Mouse (Mus musculus) neural tube, embryonic 12.5 days (tissue): ENCODE results near the gene Sos1. TPM values are rescaled to one million over a fixed set of nuclear protein-coding genes. Genes with fewer than 3 reads are reported as not detected.

Experiments used
- ATAC-seq: fragments of 200-750 bp; cut with Nextera tagmentation; 2 replicates; pipeline ENCODE4 v1.8.0; 2017; ENCODE audit warnings: low read depth, mild to moderate bottlenecking, moderate TSS enrichment, moderate library complexity; ENCODE audit not compliant: low FRiP score
- H3K27ac ChIP-seq: fragments of 300-500 bp; sonication (generic); 2 replicates; pipeline ENCODE4 v1.5.1; 2016
- H3K27me3 ChIP-seq: fragments of 300-500 bp; sonication (generic); replicated peaks from 2 replicates; pipeline ENCODE4 v1.6.1; 2016; ENCODE audit warnings: mild to moderate bottlenecking
- H3K36me3 ChIP-seq: fragments of 300-500 bp; sonication (generic); 2 replicates; pipeline ENCODE4 v1.6.1; 2016; ENCODE audit warnings: mild to moderate bottlenecking
- H3K4me1 ChIP-seq: fragments of 300-500 bp; sonication (generic); 2 replicates; pipeline ENCODE4 v1.6.1; 2016
- H3K4me2 ChIP-seq: fragments of 300-500 bp; sonication (generic); replicated peaks from 2 replicates; pipeline ENCODE4 v1.6.1; 2016; ENCODE audit warnings: mild to moderate bottlenecking
- H3K4me3 ChIP-seq: fragments of 300-500 bp; sonication (generic); 2 replicates; pipeline ENCODE4 v1.5.1; 2016
- H3K9ac ChIP-seq: fragments of 300-500 bp; sonication (generic); 2 replicates; pipeline ENCODE4 v1.6.1; 2016; ENCODE audit warnings: mild to moderate bottlenecking
- H3K9me3 ChIP-seq: fragments of 300-500 bp; sonication (generic); 2 replicates; pipeline ENCODE4 v1.6.1; 2016; ENCODE audit warnings: mild to moderate bottlenecking
- WGBS: fragments of 180-500 bp; shearing (Covaris S2); methylation state at CpG from one replicate; pipeline ENCODE4 v1.1.7; 2016; 5-methylcytosine and 5-hydroxymethylcytosine counted together
- polyA plus RNA-seq: library from polyadenylated mRNA; unstranded; fragments of >200 nt; fragmentation: Nextera tagmentation; extraction: Ambion mirVana; gene quantifications from 2 replicates; pipeline ENCODE4 v1.2.1, GENCODE M21; 2016

Gene Sos1
- polyA plus RNA-seq, 1 experiment from 2014 or later, result 8.5 TPM

DNA sequence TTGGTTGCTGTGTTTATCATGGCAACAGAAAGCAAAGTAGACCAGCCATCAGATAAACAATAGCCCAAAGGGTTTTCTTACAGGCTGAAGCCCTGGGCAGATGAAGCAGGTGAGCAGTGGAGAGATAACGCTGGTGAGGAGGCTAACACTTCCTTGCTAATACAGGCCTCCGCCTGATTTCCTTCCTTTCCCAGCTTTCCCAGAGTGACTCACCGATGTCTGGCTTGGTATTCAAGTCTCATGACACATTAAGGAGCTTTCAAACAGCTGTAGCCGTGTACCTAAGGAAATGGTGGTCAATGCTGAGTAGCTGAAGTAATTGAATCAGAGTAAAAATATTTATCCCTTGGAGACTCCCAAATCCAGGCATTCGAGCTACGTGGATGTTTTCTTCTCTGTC lies 25.5 kb upstream of the Sos1 start:
- Histone ChIP-seq H3K4me1 (no peaks in the 10 kb centered on the region), H3K4me2 (no peak overlapping the region), H3K27me3 (no peaks in the 10 kb centered on the region), H3K4me3 (no peak overlapping the region), H3K9ac (no peak overlapping the region), H3K36me3 (no peaks in the 10 kb centered on the region), H3K9me3 (no peaks in the 10 kb centered on the region), H3K27ac (no peak overlapping the region)
- WGBS, result 91% methylated on average over 6 of the region's 6 CpGs
- no peak for ATAC-seq

DNA sequence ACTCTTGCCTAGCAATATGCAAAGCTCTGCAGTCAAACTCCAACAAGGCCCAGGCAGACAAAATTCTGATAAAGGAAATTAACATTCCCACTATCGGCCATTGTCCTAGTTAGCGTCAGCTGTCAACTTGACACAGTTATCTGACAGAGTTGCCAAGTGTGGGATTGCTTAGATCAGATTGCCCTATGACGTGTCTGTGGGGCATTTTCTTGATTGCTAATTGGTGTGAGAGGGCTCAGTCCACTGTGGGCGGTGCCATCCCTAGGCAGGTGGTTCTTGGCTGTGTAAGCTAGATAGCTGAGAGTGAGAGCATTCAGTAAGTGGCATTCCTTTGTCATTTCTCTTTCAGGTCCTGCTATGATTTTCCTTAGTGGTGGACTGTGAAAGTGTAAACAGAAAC lies 25.1 kb upstream of the Sos1 start:
- Histone ChIP-seq H3K27me3 (no peaks in the 10 kb centered on the region), H3K4me2 (no peak overlapping the region), H3K4me3 (no peak overlapping the region), H3K4me1 (no peaks in the 10 kb centered on the region), H3K9me3 (no peaks in the 10 kb centered on the region), H3K27ac (no peak overlapping the region), H3K9ac (no peak overlapping the region), H3K36me3 (no peaks in the 10 kb centered on the region)
- 86% methylated on average over 4 of the region's 4 CpGs for WGBS
- ATAC-seq, result no peak

DNA sequence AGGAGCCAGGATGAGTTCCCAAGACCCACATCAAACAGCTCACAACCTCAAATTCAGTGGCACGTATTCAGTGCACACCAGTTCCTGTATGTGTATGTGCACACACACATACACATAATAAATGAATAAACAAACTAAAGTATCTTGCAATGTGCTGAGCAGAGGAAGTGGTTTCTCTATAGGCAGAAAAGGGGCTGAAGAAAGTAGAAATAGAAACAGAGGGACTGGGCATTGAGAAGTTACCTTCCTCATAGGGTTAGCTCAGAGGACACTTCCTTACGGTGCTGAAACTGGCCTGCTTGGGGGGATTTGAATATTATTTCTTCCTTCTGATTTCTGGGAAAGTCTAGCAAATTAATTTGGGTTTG lies 21.5 kb upstream of the Sos1 start:
- H3K27me3 ChIP-seq, result no peaks in the 10 kb centered on the region
- 84% methylated on average over 2 of the region's 2 CpGs for WGBS
- no peak for ATAC-seq

DNA sequence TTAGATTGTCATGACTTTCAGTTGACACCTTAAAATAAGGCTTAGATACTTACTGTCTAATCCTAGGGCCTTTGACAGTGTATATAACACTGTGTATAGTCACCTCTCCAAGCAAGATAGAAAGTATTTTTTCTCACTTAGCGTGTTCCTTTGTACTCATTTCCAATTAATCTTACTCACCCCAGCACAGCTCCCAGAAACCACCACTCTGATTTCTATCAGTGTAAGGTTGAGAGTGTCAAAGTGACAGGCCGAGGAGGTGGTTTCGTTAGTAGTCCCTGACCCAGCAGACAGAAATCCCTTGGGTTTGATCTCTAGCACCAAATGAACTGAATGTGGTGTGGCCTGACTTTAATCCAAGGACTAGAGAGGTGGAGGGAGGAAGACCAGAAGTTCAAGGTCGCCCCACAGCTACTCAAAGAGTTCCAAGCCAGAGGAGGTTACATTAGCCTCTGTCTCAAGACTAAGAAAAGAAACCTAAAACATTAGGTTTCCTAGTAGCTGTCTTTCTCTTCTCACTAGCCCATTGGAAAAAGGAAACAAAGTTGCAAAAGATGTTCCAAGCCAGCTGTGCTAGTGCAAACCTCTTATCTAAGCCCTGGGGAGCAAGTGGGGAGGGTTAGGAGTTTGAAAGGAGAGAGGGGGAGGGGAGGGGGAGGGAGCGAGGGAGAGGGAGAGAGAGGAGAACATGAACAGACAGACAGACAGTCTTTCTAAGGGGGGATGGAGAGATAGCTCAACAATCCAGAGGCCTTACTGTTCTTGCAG lies 21.0 kb upstream of the Sos1 start:
- Histone ChIP-seq H3K36me3 (no peaks in the 10 kb centered on the region), H3K4me1 (no peaks in the 10 kb centered on the region), H3K4me3 (no peak overlapping the region), H3K4me2 (no peak overlapping the region), H3K9me3 (no peaks in the 10 kb centered on the region), H3K27me3 (no peaks in the 10 kb centered on the region), H3K9ac (no peak overlapping the region), H3K27ac (no peak overlapping the region)
- no peak for ATAC-seq
- WGBS, result 83% methylated on average over 5 of the region's 5 CpGs

More for the DNA sequence above, 21.5 kb upstream of the Sos1 start:
- Histone ChIP-seq H3K9ac (no peak overlapping the region), H3K9me3 (no peaks in the 10 kb centered on the region), H3K36me3 (no peaks in the 10 kb centered on the region), H3K4me2 (no peak overlapping the region), H3K27ac (no peak overlapping the region), H3K4me3 (no peak overlapping the region), H3K4me1 (no peaks in the 10 kb centered on the region)

DNA sequence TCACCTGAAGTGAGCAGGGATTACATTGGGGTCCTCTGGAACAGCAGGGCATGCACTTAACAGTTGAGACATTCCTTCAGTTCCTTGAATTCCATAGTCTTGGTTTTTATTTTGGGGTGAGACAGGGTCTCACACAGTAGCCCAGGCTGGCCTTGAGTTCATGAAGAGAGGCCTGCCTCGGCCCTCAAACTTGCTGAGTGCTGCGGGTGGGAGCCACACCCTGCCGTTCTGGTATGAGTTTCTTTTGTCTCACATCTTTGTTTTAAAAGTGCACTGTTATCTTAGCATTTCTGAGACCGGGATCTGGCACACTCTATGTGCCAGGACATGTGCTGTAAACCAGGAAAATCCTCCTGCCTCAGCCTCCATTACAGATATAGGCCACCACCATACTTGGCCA lies 19.8 kb upstream of the Sos1 start:
- Histone ChIP-seq H3K27ac (no peak overlapping the region), H3K4me2 (no peak overlapping the region), H3K4me1 (no peaks in the 10 kb centered on the region), H3K4me3 (no peak overlapping the region), H3K9ac (no peak overlapping the region), H3K9me3 (no peaks in the 10 kb centered on the region), H3K27me3 (no peaks in the 10 kb centered on the region), H3K36me3 (no peaks in the 10 kb centered on the region)
- 79% methylated on average over 4 of the region's 4 CpGs for WGBS
- no peak for ATAC-seq

DNA sequence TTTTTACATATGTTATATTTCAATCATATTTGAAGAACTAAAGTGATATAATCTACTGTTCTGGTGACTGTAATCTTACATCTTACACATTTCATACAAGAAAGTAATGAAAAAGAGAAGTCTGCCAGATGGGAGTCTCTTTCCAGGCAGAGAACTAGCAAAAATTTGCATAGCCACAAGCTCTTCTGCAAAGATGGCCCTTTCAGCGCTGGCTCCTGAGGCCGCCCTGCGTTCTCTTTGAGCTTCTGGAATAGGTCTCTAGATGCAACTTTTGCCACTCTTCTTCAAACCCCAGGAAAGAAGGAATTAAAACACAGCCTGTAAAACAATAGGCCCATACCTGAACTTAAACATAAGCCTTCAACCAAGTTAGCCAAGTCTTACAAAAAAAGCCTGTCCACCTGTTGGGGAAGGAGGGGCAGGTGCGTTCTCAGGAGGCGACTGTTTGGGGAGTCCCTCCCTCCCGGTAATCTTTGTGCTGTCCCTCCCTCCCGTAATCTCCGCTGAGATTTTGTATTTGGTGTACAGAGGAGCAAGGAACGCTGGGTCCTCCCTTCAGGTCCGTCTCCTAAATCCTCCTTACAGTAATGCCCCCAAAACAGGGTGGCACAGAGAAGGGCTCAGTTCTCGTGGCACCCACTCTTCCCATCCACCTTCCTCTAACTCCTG lies 18.5 kb upstream of the Sos1 start:
- Histone ChIP-seq H3K36me3 (no peaks in the 10 kb centered on the region), H3K27me3 (no peaks in the 10 kb centered on the region), H3K4me1 (no peaks in the 10 kb centered on the region), H3K9me3 (no peaks in the 10 kb centered on the region), H3K27ac (no peak overlapping the region), H3K4me2 (no peak overlapping the region), H3K9ac (no peak overlapping the region), H3K4me3 (no peak overlapping the region)
- WGBS, result 62% methylated on average over 11 of the region's 11 CpGs
- no peak for ATAC-seq

DNA sequence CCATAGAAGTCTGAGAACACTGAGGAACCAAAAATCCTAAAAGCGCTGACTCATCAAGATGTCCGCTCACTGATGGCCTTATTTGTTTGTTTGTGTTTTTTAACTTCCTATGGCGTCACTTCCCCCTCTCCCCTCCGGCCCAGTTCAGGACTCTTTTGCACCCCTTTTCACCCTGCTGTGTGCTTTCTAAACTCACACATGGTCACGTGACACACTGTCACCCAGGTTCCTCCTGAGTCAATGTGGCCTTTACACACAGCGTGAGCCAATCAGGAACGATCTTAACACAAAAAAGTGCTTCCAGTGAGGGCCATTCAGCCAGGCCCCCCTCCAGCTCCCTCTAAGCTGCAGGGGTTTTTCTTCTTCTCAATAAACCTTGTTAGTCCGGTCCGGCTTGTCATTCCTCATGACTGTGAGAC lies 16.9 kb upstream of the Sos1 start:
- no peaks in the 10 kb centered on the region for H3K36me3 ChIP-seq
- no peak overlapping the region for H3K4me3 ChIP-seq
- no peak overlapping the region for H3K9ac ChIP-seq
- no peaks in the 10 kb centered on the region for H3K9me3 ChIP-seq
- WGBS, result 53% methylated on average over 9 of the region's 9 CpGs
- H3K4me2 ChIP-seq, result no peak overlapping the region
- H3K27ac ChIP-seq, result no peak overlapping the region
- no peaks in the 10 kb centered on the region for H3K4me1 ChIP-seq
- no peaks in the 10 kb centered on the region for H3K27me3 ChIP-seq
- no peak for ATAC-seq

DNA sequence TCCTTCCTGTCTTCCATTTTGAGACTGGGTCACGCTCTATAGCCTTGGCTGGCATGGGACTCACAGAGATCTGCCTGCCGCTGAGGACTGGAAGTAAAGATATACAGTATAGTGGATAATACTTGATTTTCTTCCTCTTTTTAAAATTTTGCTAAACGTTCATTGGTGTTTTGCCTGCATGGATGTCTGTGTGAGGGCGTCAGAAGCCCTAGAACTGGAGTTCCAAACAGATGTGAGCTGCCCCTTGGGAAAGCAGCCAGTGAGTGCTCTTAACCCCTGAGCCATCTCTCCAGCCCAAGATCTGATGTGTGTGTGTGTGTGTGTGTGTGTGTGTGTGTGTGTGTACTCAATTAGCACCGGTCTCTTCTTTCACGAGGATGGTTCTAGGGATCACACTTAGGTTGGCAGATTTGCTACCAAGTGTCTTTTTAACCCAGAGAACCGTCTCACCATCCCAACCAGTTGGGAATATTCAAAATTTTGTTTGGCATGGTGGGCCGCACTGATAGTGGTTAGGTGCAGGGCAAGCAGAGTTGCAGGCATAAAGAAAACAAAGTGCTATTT lies 16.4 kb upstream of the Sos1 start:
- 89% methylated on average over 8 of the region's 8 CpGs for WGBS
- Histone ChIP-seq H3K4me3 (no peak overlapping the region), H3K9ac (no peak overlapping the region), H3K27me3 (no peaks in the 10 kb centered on the region), H3K36me3 (no peaks in the 10 kb centered on the region), H3K4me1 (no peaks in the 10 kb centered on the region), H3K4me2 (no peak overlapping the region), H3K27ac (no peak overlapping the region), H3K9me3 (no peaks in the 10 kb centered on the region)
- ATAC-seq, result no peak

DNA sequence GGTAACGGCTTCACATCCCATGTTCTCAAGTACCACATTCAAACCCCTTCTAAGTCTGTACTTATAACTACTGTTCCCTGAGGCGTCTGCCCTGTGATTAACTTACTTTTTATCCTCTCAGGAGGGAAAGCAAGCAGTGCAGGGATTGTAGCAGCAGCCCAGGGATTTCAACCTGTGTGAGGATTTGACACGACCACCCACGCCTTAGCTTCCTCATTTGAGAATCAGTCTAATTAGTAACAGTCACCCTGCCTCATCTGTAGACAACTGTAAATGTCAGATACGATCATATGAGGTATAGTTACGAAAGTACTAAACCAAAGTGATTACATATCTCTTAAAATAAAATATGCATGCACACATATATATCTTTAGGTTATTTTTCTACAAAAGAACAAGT lies 15.9 kb upstream of the Sos1 start:
- H3K27me3 ChIP-seq, result no peaks in the 10 kb centered on the region
- 88% methylated on average over 6 of the region's 6 CpGs for WGBS
- no peaks in the 10 kb centered on the region for H3K36me3 ChIP-seq
- H3K4me3 ChIP-seq, result no peak overlapping the region
- no peaks in the 10 kb centered on the region for H3K9me3 ChIP-seq
- no peak for ATAC-seq
- H3K4me1 ChIP-seq, result no peaks in the 10 kb centered on the region
- H3K27ac ChIP-seq, result no peak overlapping the region
- no peak overlapping the region for H3K9ac ChIP-seq
- H3K4me2 ChIP-seq, result no peak overlapping the region

DNA sequence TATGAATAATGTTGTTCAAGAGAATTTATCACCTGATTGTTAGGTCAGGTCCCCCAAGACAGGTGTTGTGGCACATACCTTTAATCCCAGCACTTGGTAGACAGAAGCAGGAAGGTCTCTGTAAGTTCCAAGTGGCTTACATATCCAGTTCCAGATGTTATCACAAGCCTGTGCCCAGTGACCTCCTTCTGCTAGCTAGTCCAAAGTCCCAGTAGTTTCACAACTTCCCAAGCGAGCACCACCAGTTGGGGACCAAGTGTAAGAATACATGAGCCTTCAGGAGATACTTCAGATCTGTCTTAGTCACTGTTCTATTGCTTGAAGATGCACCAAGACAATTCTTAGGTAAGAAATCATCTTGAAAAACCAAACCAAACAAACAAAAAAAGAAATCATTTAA lies 13.6 kb upstream of the Sos1 start:
- H3K9me3 ChIP-seq, result no peaks in the 10 kb centered on the region
- no peak overlapping the region for H3K4me2 ChIP-seq
- no peak overlapping the region for H3K27ac ChIP-seq
- no peaks in the 10 kb centered on the region for H3K4me1 ChIP-seq
- no peaks in the 10 kb centered on the region for H3K27me3 ChIP-seq
- H3K9ac ChIP-seq, result no peak overlapping the region
- ATAC-seq, result no peak
- H3K4me3 ChIP-seq, result no peak overlapping the region
- H3K36me3 ChIP-seq, result no peaks in the 10 kb centered on the region
- 78% methylated on average over 1 of the region's 1 CpGs for WGBS

DNA sequence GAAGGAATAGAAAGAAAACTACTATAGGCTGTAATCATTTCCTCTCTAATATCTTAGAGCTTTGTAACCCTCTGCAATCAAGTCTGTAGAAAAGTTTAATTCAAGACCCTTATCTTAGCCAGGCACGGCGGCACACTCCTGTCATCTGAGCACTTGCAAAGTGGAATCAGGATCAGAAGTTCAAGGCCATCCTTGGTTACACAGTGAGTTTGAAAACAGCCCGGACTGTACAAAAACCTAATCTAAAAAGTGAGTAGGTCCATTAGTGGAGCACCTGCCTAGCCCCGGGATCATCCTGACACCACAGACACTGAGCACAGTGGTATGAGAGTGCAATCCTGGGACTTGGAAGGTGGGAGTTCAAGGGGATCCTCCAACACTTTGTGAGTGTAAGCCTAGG lies 12.6 kb upstream of the Sos1 start:
- Histone ChIP-seq H3K27ac (no peak overlapping the region), H3K4me1 (no peaks in the 10 kb centered on the region), H3K9me3 (no peaks in the 10 kb centered on the region), H3K27me3 (no peaks in the 10 kb centered on the region), H3K4me2 (no peak overlapping the region), H3K9ac (no peak overlapping the region), H3K36me3 (no peaks in the 10 kb centered on the region), H3K4me3 (no peak overlapping the region)
- ATAC-seq, result no peak
- 93% methylated on average over 4 of the region's 4 CpGs for WGBS

DNA sequence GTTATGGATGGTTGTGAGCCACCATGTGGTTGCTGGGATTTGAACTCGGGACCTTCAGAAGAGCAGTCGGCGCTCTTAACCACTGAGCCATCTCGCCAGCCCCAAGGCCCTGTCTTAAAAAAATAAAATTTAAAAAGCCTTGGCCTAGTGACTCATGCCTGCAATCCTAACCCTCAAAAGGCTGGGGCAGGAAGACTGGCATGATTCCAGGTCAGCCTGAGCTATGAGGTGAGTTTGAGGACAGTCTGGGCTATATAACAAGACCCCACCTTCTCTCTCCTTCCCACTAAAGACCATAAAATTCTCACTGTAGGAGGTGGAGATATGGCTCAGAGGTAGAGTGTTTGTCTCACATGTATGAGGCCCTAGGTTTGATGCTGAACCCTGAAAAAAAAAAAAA lies 12.0 kb upstream of the Sos1 start:
- no peaks in the 10 kb centered on the region for H3K36me3 ChIP-seq
- whole genome bisulfite sequencing, result 93% methylated on average over 4 of the region's 4 CpGs
- H3K9me3 ChIP-seq, result no peaks in the 10 kb centered on the region
- H3K9ac ChIP-seq, result no peak overlapping the region
- H3K4me1 ChIP-seq, result no peaks in the 10 kb centered on the region
- H3K27me3 ChIP-seq, result no peaks in the 10 kb centered on the region
- no peak overlapping the region for H3K4me3 ChIP-seq
- no peak overlapping the region for H3K4me2 ChIP-seq
- no peak overlapping the region for H3K27ac ChIP-seq
- no peak for ATAC-seq

DNA sequence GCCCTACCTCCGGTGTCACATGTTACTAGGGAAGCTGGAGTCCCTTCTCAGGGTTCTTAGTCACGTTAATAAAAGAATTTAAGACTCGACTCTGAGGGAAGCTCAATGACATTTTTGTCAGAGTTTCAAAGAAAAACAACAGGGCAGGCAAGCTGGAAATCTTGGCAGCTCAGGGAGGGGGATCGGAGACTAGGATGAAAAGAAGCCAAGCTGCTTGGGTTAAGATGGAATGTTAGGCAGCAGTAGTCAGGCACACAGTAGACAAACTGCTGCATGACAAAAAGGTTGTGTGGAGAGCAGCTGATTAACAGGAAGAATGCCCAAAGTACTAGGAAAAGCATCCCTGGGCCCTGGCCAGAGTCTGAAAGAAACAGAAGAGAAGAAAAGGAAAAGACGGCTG lies 9.9 kb upstream of the Sos1 start:
- H3K9ac ChIP-seq, result no peak overlapping the region
- no peak overlapping the region for H3K27ac ChIP-seq
- H3K9me3 ChIP-seq, result no peaks in the 10 kb centered on the region
- H3K4me3 ChIP-seq, result no peak overlapping the region
- no peaks in the 10 kb centered on the region for H3K4me1 ChIP-seq
- 79% methylated on average over 5 of the region's 5 CpGs for WGBS
- no peaks in the 10 kb centered on the region for H3K36me3 ChIP-seq
- ATAC-seq, result no peak
- no peak overlapping the region for H3K4me2 ChIP-seq
- H3K27me3 ChIP-seq, result no peaks in the 10 kb centered on the region
